Mouse (Mus musculus) midbrain, embryonic 15.5 days (tissue): Measurements from ENCODE around the gene Atg4c. TPM values are rescaled to one million over a fixed set of nuclear protein-coding genes. Genes with fewer than 3 reads are reported as not detected.

ENCODE experiments used
- ATAC-seq: fragments of 200-750 bp; cut with Nextera tagmentation; replicated peaks from 2 replicates; pipeline ENCODE4 v1.8.0; 2017; ENCODE audit warnings: moderate TSS enrichment
- H3K27ac ChIP-seq: fragments of 300-500 bp; sonication (generic); 2 replicates; pipeline ENCODE4 v1.5.1; 2015; ENCODE audit warnings: mild to moderate bottlenecking, inconsistent platforms
- H3K27me3 ChIP-seq: fragments of 300-500 bp; sonication (generic); replicated peaks from 2 replicates; pipeline ENCODE4 v1.6.1; 2015; ENCODE audit warnings: inconsistent platforms
- H3K36me3 ChIP-seq: fragments of 300-500 bp; sonication (generic); replicated peaks from 2 replicates; pipeline ENCODE4 v1.6.1; 2015; ENCODE audit warnings: inconsistent platforms
- H3K4me1 ChIP-seq: fragments of 300-500 bp; sonication (generic); 2 replicates; pipeline ENCODE4 v1.6.1; 2015; ENCODE audit warnings: inconsistent platforms
- H3K4me2 ChIP-seq: fragments of 300-500 bp; sonication (generic); 2 replicates; pipeline ENCODE4 v1.6.1; 2015; ENCODE audit warnings: inconsistent platforms, mild to moderate bottlenecking, moderate library complexity
- H3K4me3 ChIP-seq: fragments of 300-500 bp; sonication (generic); 2 replicates; pipeline ENCODE4 v1.5.1; 2015; ENCODE audit warnings: mild to moderate bottlenecking, inconsistent platforms
- H3K9ac ChIP-seq: fragments of 300-500 bp; sonication (generic); 2 replicates; pipeline ENCODE4 v1.6.1; 2015; ENCODE audit warnings: mild to moderate bottlenecking, inconsistent platforms
- H3K9me3 ChIP-seq: fragments of 300-500 bp; sonication (generic); 2 replicates; pipeline ENCODE4 v1.6.1; 2016; ENCODE audit warnings: inconsistent platforms
- WGBS: fragments of 180-500 bp; shearing (Covaris S2); methylation state at CpG from one replicate; pipeline ENCODE4 v1.1.7; 2015; ENCODE audit warnings: mixed read lengths; 5-methylcytosine and 5-hydroxymethylcytosine counted together
- polyA plus RNA-seq: library from polyadenylated mRNA; unstranded; fragments of >200 nt; fragmentation: Nextera tagmentation; extraction: Ambion mirVana; gene quantifications from 2 replicates; pipeline ENCODE4 v1.2.1, GENCODE M21; 2015

Gene Atg4c
- polyA plus RNA-seq: 15.9 and 21.1 TPM in 2 replicates

- peak within 1 kb of the TSS; percentile 99 for H3K27ac ChIP-seq
- H3K9ac ChIP-seq: peak within 1 kb of the TSS; percentile 92
- H3K4me3 ChIP-seq: peak within 1 kb of the TSS; percentile 86
- H3K27me3 ChIP-seq: no peaks in the 10 kb centered on the region
- under 1% methylated on average over 50 of the region's 50 CpGs for WGBS
- no peaks in the 10 kb centered on the region for H3K36me3 ChIP-seq
- peak within 1 kb of the TSS; percentile 65 for H3K4me2 ChIP-seq
- ATAC-seq: peak; percentile 98
- peaks cover 13% of the 10 kb centered on the region for H3K4me1 ChIP-seq
- no peaks in the 10 kb centered on the region for H3K9me3 ChIP-seq
Observed at GRCm38 (mm10) chr4:99193810-99194582, at the start of gene Atg4c. Atg4c (plus strand) TSS chr4:99193934.

- no peaks in the 10 kb centered on the region for H3K36me3 ChIP-seq
- WGBS: 92% methylated on average over 4 of the region's 4 CpGs
- no peak overlapping the region for H3K27ac ChIP-seq
- H3K9me3 ChIP-seq: no peaks in the 10 kb centered on the region
- no peak for ATAC-seq
- H3K9ac ChIP-seq: no peak overlapping the region
- no peak overlapping the region for H3K4me3 ChIP-seq
- H3K4me2 ChIP-seq: no peak overlapping the region
- H3K27me3 ChIP-seq: no peaks in the 10 kb centered on the region
- no peaks in the 10 kb centered on the region for H3K4me1 ChIP-seq
Observed at GRCm38 (mm10) chr4:99151434-99151833, 42.3 kb upstream of the Atg4c start.

GRCm38 (mm10) chr4:99151885-99152558, 41.7 kb upstream of the Atg4c start:
- WGBS: 42% methylated on average over 4 of the region's 4 CpGs
- H3K27ac ChIP-seq: no peak overlapping the region
- H3K4me1 ChIP-seq: no peaks in the 10 kb centered on the region
- no peaks in the 10 kb centered on the region for H3K36me3 ChIP-seq
- H3K27me3 ChIP-seq: no peaks in the 10 kb centered on the region
- no peak overlapping the region for H3K4me2 ChIP-seq
- H3K9me3 ChIP-seq: no peaks in the 10 kb centered on the region
- no peak for ATAC-seq
- H3K9ac ChIP-seq: no peak overlapping the region
- no peak overlapping the region for H3K4me3 ChIP-seq

GRCm38 (mm10) chr4:99156641-99157307, 37.0 kb upstream of the Atg4c start:
- ATAC-seq: no peak
- Histone ChIP-seq H3K27me3 (peaks cover under 1% of the 10 kb centered on the region; the same call in 1 of the 2 replicates), H3K27ac (no peak overlapping the region), H3K4me3 (no peak overlapping the region), H3K9ac (no peak overlapping the region), H3K9me3 (no peaks in the 10 kb centered on the region), H3K4me1 (peaks cover 7% of the 10 kb centered on the region), H3K4me2 (no peak overlapping the region), H3K36me3 (no peaks in the 10 kb centered on the region)
- 66% methylated on average over 11 of the region's 11 CpGs for WGBS

- Histone ChIP-seq H3K9ac (no peak overlapping the region), H3K27ac (no peak overlapping the region), H3K4me3 (no peak overlapping the region), H3K4me2 (no peak overlapping the region), H3K9me3 (no peaks in the 10 kb centered on the region), H3K4me1 (peaks cover 11% of the 10 kb centered on the region), H3K36me3 (no peaks in the 10 kb centered on the region), H3K27me3 (peaks cover 4% of the 10 kb centered on the region)
- 90% methylated on average over 5 of the region's 5 CpGs for WGBS
- ATAC-seq: no peak
Observed at GRCm38 (mm10) chr4:99158495-99158894, 35.2 kb upstream of the Atg4c start.

GRCm38 (mm10) chr4:99160414-99160813, 33.3 kb upstream of the Atg4c start:
- 5% methylated on average over 3 of the region's 3 CpGs for WGBS

GRCm38 (mm10) chr4:99160899-99161298, 32.8 kb upstream of the Atg4c start:
- peaks cover 13% of the 10 kb centered on the region for H3K4me1 ChIP-seq
- H3K9ac ChIP-seq: no peak overlapping the region
- no peak for ATAC-seq
- no peaks in the 10 kb centered on the region for H3K36me3 ChIP-seq
- H3K27me3 ChIP-seq: peaks cover 6% of the 10 kb centered on the region
- no peak overlapping the region for H3K4me2 ChIP-seq
- H3K9me3 ChIP-seq: no peaks in the 10 kb centered on the region
- H3K4me3 ChIP-seq: no peak overlapping the region
- no peak overlapping the region for H3K27ac ChIP-seq
- WGBS: 15% methylated on average over 5 of the region's 5 CpGs

More at GRCm38 (mm10) chr4:99160414-99160813, 33.3 kb upstream of the Atg4c start:
- H3K4me1 ChIP-seq: peaks cover 13% of the 10 kb centered on the region
- no peaks in the 10 kb centered on the region for H3K36me3 ChIP-seq
- H3K4me2 ChIP-seq: no peak overlapping the region
- H3K9ac ChIP-seq: no peak overlapping the region
- no peak overlapping the region for H3K27ac ChIP-seq
- no peaks in the 10 kb centered on the region for H3K9me3 ChIP-seq
- no peak for ATAC-seq
- H3K4me3 ChIP-seq: no peak overlapping the region
- peaks cover 4% of the 10 kb centered on the region for H3K27me3 ChIP-seq

- no peak overlapping the region for H3K4me2 ChIP-seq
- H3K27ac ChIP-seq: no peak overlapping the region
- no peaks in the 10 kb centered on the region for H3K9me3 ChIP-seq
- H3K36me3 ChIP-seq: no peaks in the 10 kb centered on the region
- no peak for ATAC-seq
- WGBS: 7% methylated on average over 6 of the region's 6 CpGs
- H3K9ac ChIP-seq: no peak overlapping the region
- no peak overlapping the region for H3K4me3 ChIP-seq
- peaks cover 7% of the 10 kb centered on the region for H3K27me3 ChIP-seq
- H3K4me1 ChIP-seq: peaks cover 13% of the 10 kb centered on the region
Observed at GRCm38 (mm10) chr4:99161457-99161971, 32.2 kb upstream of the Atg4c start.

- peaks cover 13% of the 10 kb centered on the region for H3K4me1 ChIP-seq
- H3K27me3 ChIP-seq: peaks cover 7% of the 10 kb centered on the region
- no peak for ATAC-seq
- no peaks in the 10 kb centered on the region for H3K36me3 ChIP-seq
- H3K9me3 ChIP-seq: no peaks in the 10 kb centered on the region
- no peak overlapping the region for H3K4me3 ChIP-seq
- H3K9ac ChIP-seq: no peak overlapping the region
- no peak overlapping the region for H3K27ac ChIP-seq
- no peak overlapping the region for H3K4me2 ChIP-seq
- WGBS: 40% methylated on average over 9 of the region's 9 CpGs
Observed at GRCm38 (mm10) chr4:99163001-99163400, 30.7 kb upstream of the Atg4c start.

GRCm38 (mm10) chr4:99163547-99163946, 30.2 kb upstream of the Atg4c start:
- Histone ChIP-seq H3K9ac (no peak overlapping the region), H3K27ac (no peak overlapping the region), H3K4me2 (no peak overlapping the region), H3K36me3 (no peaks in the 10 kb centered on the region), H3K4me3 (no peak overlapping the region), H3K9me3 (no peaks in the 10 kb centered on the region), H3K27me3 (peaks cover 7% of the 10 kb centered on the region), H3K4me1 (peaks cover 13% of the 10 kb centered on the region)
- WGBS: 4% methylated on average over 4 of the region's 4 CpGs
- no peak for ATAC-seq

- Histone ChIP-seq H3K4me2 (no peak overlapping the region), H3K4me3 (no peak overlapping the region), H3K27ac (no peak overlapping the region), H3K9me3 (no peaks in the 10 kb centered on the region), H3K9ac (no peak overlapping the region), H3K4me1 (no peaks in the 10 kb centered on the region), H3K27me3 (0 out of 2 replicates have a peak, but pooled peaks cover 2% of the 10 kb centered on the region), H3K36me3 (no peaks in the 10 kb centered on the region)
- 94% methylated on average over 5 of the region's 5 CpGs for WGBS
- no peak for ATAC-seq
Observed at GRCm38 (mm10) chr4:99168869-99169268, 24.9 kb upstream of the Atg4c start.

- H3K4me2 ChIP-seq: no peak overlapping the region
- no peak overlapping the region for H3K27ac ChIP-seq
- H3K4me1 ChIP-seq: no peaks in the 10 kb centered on the region
- ATAC-seq: no peak
- H3K9me3 ChIP-seq: no peaks in the 10 kb centered on the region
- no peak overlapping the region for H3K4me3 ChIP-seq
- 89% methylated on average over 7 of the region's 7 CpGs for WGBS
- no peaks in the 10 kb centered on the region for H3K27me3 ChIP-seq
- no peak overlapping the region for H3K9ac ChIP-seq
- H3K36me3 ChIP-seq: no peaks in the 10 kb centered on the region
Observed at GRCm38 (mm10) chr4:99174265-99174664, 19.5 kb upstream of the Atg4c start.
